Mouse (Mus musculus): ENCODE data around the gene Aox1. TPM values are rescaled to one million over a fixed set of nuclear protein-coding genes. Genes with fewer than 3 reads are reported as not detected.

Aox1 gene
- polyA plus RNA-seq, 1 experiment from 2014 or later: 1.8 TPM

DNA sequence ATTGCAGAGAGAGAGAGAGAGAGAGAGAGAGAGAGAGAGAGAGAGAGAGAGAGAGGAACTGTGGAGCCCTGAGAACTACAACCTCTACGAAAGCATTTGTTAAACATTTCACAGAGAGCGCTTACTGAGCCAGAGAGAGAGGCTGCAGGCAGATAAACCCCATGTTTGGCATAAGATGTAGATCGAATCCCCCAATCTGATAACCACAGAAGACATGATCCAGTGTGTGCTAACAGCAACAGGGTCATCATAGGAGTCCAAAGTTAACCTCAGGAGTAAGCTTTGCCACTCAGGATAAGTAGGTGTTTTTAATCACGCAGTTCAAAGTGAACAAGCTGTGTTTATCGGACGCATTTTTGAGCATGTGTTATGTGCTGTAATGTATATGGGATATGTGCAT is 67.6 kb downstream of the Aox1 start:
- H3K27ac ChIP-seq (ENCODE audit: low read length): no peak overlapping the region
- 78% methylated on average over 6 of the region's 6 CpGs for WGBS
- H3K27me3 ChIP-seq (replicated peaks; ENCODE audit: insufficient read depth, low read length): no peaks in the 10 kb centered on the region
- no peak overlapping the region for H3K9ac ChIP-seq (replicated peaks; ENCODE audit: low read depth)
- H3K4me1 ChIP-seq (ENCODE audit: insufficient read depth, low read depth, low read length): no peaks in the 10 kb centered on the region
- TF ChIP-seq EP300 (IDR thresholded peaks at IDR 0.05): no peak
- TF ChIP-seq CTCF (IDR thresholded peaks at IDR 0.05): no peak
- H3K4me2 ChIP-seq (replicated peaks; ENCODE audit: low read depth, low read length): no peak overlapping the region
- H3K9me3 ChIP-seq (ENCODE audit: low read length): no peaks in the 10 kb centered on the region
- H3K4me3 ChIP-seq (ENCODE audit: low read depth, low read length): no peak overlapping the region
- H3K36me3 ChIP-seq (ENCODE audit: insufficient read depth, low read length): no peaks in the 10 kb centered on the region
- ATAC-seq (no peak), DNase-seq (ENCODE audit: low spot score) (no peak)

DNA sequence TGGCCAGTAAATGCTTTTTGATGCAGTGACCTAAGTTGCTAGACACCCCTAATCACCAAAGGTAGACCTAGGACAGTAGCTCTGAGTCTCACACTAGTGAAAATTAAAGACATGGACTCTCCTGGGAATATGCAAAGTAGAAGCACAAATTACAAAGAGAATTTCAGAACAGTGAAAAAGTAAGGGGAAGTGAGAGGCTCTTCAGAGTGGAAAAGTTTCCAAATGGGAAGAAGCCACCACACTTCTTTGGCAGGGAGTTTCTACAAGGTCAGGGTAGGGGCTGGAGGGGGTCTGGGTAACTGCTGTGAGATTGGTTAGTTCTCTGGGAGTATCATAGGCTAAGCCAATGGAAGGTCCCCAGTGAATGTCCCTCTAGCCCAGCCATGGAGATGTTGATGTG is 69.4 kb downstream of the Aox1 start:
- H3K4me3 ChIP-seq (ENCODE audit: low read depth, low read length): no peak overlapping the region
- H3K9ac ChIP-seq (replicated peaks; ENCODE audit: low read depth): no peak overlapping the region
- H3K27ac ChIP-seq (ENCODE audit: low read length): no peak overlapping the region
- H3K9me3 ChIP-seq (ENCODE audit: low read length): no peaks in the 10 kb centered on the region
- no peaks in the 10 kb centered on the region for H3K4me1 ChIP-seq (ENCODE audit: insufficient read depth, low read depth, low read length)
- no peak overlapping the region for H3K4me2 ChIP-seq (replicated peaks; ENCODE audit: low read depth, low read length)
- no peak for ATAC-seq
- no peak for DNase-seq (ENCODE audit: low spot score)
- no peaks in the 10 kb centered on the region for H3K36me3 ChIP-seq (ENCODE audit: insufficient read depth, low read length)
- H3K27me3 ChIP-seq (replicated peaks; ENCODE audit: insufficient read depth, low read length): no peaks in the 10 kb centered on the region
- TF ChIP-seq CTCF (IDR thresholded peaks at IDR 0.05) (no peak), EP300 (IDR thresholded peaks at IDR 0.05) (no peak)

GRCm38 (mm10) chr1:58101531-58102146 is 71.9 kb downstream of the Aox1 start:
- Histone ChIP-seq H3K4me1 (ENCODE audit: insufficient read depth, low read depth, low read length) (no peaks in the 10 kb centered on the region), H3K27ac (ENCODE audit: low read length) (peak overlapping the region; percentile 51; the same call in 1 of the 2 replicates), H3K4me2 (replicated peaks; ENCODE audit: low read depth, low read length) (no peak overlapping the region), H3K27me3 (replicated peaks; ENCODE audit: insufficient read depth, low read length) (no peaks in the 10 kb centered on the region), H3K9me3 (ENCODE audit: low read length) (no peaks in the 10 kb centered on the region), H3K36me3 (ENCODE audit: insufficient read depth, low read length) (no peaks in the 10 kb centered on the region), H3K9ac (replicated peaks; ENCODE audit: low read depth) (no peak overlapping the region), H3K4me3 (ENCODE audit: low read depth, low read length) (no peak overlapping the region)
- peak; percentile 83 for TF ChIP-seq EP300 (IDR thresholded peaks at IDR 0.05)
- TF ChIP-seq CTCF (IDR thresholded peaks at IDR 0.05): no peak
- DNase-seq (ENCODE audit: low spot score) (peak; percentile 89), ATAC-seq (peak; percentile 75)
- 32% methylated on average over 2 of the region's 2 CpGs for WGBS

DNA sequence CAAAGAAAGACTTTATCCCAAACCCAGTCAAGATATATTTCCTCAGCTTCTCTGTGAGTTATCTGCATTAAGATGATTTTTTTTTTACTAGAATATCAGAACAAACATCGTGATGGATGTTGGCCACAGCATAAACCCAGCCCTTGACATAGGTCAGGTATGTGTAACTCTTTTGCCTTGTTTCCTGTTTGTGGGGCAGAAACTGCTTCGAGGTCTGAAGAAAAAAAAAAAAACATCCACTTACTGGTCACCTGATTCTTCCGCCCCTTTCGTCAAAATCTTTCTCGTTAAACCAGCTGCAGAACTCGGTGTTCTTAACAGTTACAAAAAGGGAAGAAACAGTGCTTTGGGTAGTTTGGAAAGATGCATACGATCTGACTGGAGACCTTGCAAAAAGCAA is 72.8 kb downstream of the Aox1 start:
- no peaks in the 10 kb centered on the region for H3K27me3 ChIP-seq (replicated peaks; ENCODE audit: insufficient read depth, low read length)
- no peak for ATAC-seq
- no peaks in the 10 kb centered on the region for H3K4me1 ChIP-seq (ENCODE audit: insufficient read depth, low read depth, low read length)
- 66% methylated on average over 7 of the region's 7 CpGs for WGBS
- no peak overlapping the region for H3K4me3 ChIP-seq (ENCODE audit: low read depth, low read length)
- TF ChIP-seq CTCF (IDR thresholded peaks at IDR 0.05) (no peak), EP300 (IDR thresholded peaks at IDR 0.05) (no peak)
- no peak overlapping the region for H3K9ac ChIP-seq (replicated peaks; ENCODE audit: low read depth)
- H3K4me2 ChIP-seq (replicated peaks; ENCODE audit: low read depth, low read length): no peak overlapping the region
- no peaks in the 10 kb centered on the region for H3K9me3 ChIP-seq (ENCODE audit: low read length)
- DNase-seq (ENCODE audit: low spot score): no peak
- no peak overlapping the region for H3K27ac ChIP-seq (ENCODE audit: low read length)
- no peaks in the 10 kb centered on the region for H3K36me3 ChIP-seq (ENCODE audit: insufficient read depth, low read length)

GRCm38 (mm10) chr1:58105685-58106084 is 76.0 kb downstream of the Aox1 start:
- no peaks in the 10 kb centered on the region for H3K4me1 ChIP-seq (ENCODE audit: insufficient read depth, low read depth, low read length)
- WGBS: 87% methylated on average over 6 of the region's 6 CpGs
- no peak overlapping the region for H3K4me3 ChIP-seq (ENCODE audit: low read depth, low read length)
- DNase-seq (ENCODE audit: low spot score): no peak
- TF ChIP-seq CTCF (IDR thresholded peaks at IDR 0.05) (no peak), EP300 (IDR thresholded peaks at IDR 0.05) (no peak)
- no peaks in the 10 kb centered on the region for H3K9me3 ChIP-seq (ENCODE audit: low read length)
- no peaks in the 10 kb centered on the region for H3K27me3 ChIP-seq (replicated peaks; ENCODE audit: insufficient read depth, low read length)
- H3K36me3 ChIP-seq (ENCODE audit: insufficient read depth, low read length): no peaks in the 10 kb centered on the region
- no peak overlapping the region for H3K4me2 ChIP-seq (replicated peaks; ENCODE audit: low read depth, low read length)
- no peak overlapping the region for H3K9ac ChIP-seq (replicated peaks; ENCODE audit: low read depth)
- no peak overlapping the region for H3K27ac ChIP-seq (ENCODE audit: low read length)
- no peak for ATAC-seq

DNA sequence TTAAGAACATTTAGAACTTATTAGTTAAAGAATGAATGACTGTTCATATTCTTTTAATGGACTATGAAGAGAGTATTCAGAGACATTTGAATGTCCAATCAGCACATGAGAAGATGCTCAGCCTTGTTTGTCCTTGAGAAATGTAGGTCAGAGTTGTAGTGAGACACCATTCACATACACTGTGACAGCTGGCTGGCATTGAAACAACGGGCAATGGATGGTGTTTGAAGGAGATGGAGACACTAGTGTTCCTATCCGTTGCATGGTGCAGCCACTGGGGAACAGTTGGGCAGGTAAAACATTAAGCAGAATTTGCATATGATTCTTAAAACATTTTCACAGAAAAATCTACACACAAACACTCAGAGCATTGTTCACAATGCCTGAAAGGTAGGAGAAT is 77.3 kb downstream of the Aox1 start:
- DNase-seq (ENCODE audit: low spot score) (no peak), ATAC-seq (no peak)
- no peaks in the 10 kb centered on the region for H3K4me1 ChIP-seq (ENCODE audit: insufficient read depth, low read depth, low read length)
- WGBS: 72% methylated on average over 2 of the region's 2 CpGs
- no peak overlapping the region for H3K27ac ChIP-seq (ENCODE audit: low read length)
- H3K4me2 ChIP-seq (replicated peaks; ENCODE audit: low read depth, low read length): no peak overlapping the region
- no peaks in the 10 kb centered on the region for H3K36me3 ChIP-seq (ENCODE audit: insufficient read depth, low read length)
- no peak overlapping the region for H3K4me3 ChIP-seq (ENCODE audit: low read depth, low read length)
- TF ChIP-seq CTCF (IDR thresholded peaks at IDR 0.05) (no peak), EP300 (IDR thresholded peaks at IDR 0.05) (no peak)
- no peaks in the 10 kb centered on the region for H3K27me3 ChIP-seq (replicated peaks; ENCODE audit: insufficient read depth, low read length)
- no peak overlapping the region for H3K9ac ChIP-seq (replicated peaks; ENCODE audit: low read depth)
- H3K9me3 ChIP-seq (ENCODE audit: low read length): no peaks in the 10 kb centered on the region

GRCm38 (mm10) chr1:58110241-58110640 is 80.5 kb downstream of the Aox1 start:
- Histone ChIP-seq H3K27me3 (replicated peaks; ENCODE audit: insufficient read depth, low read length) (no peaks in the 10 kb centered on the region), H3K9ac (replicated peaks; ENCODE audit: low read depth) (no peak overlapping the region), H3K4me3 (ENCODE audit: low read depth, low read length) (no peak overlapping the region), H3K27ac (ENCODE audit: low read length) (no peak overlapping the region), H3K9me3 (ENCODE audit: low read length) (no peaks in the 10 kb centered on the region), H3K36me3 (ENCODE audit: insufficient read depth, low read length) (no peaks in the 10 kb centered on the region), H3K4me1 (ENCODE audit: insufficient read depth, low read depth, low read length) (no peaks in the 10 kb centered on the region), H3K4me2 (replicated peaks; ENCODE audit: low read depth, low read length) (no peak overlapping the region)
- TF ChIP-seq EP300 (IDR thresholded peaks at IDR 0.05) (no peak), CTCF (IDR thresholded peaks at IDR 0.05) (no peak)
- no peak for ATAC-seq
- WGBS: 89% methylated on average over 5 of the region's 5 CpGs
- DNase-seq (ENCODE audit: low spot score): no peak

All from lung, postnatal 0 days (tissue).